Mouse (Mus musculus): ENCODE measurements at regions not wholly inside any gene's neighbourhood (a gene's known extent, or its start where the extent isn't known, plus 50 kb on each side); places are given as distances from the start of the nearest gene placed in this dataset.

DNA sequence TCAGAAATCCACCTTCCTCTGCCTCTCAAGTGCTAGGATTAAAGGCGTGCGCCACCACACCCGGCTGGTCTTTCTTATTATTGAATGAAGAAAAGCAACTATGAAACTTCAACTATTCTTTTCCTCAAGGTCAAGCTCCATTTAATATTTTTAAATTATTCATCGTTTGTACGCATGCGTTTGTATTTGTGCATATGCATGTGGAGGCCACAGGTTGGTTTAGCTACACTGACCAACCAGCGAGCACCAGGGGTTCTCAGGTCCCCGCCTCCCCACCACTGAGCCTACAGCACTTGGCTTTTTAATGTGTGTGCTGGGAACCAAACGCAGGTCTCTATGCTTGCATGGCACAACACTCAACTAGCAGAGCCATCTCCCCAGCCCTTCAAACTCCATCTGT lies 51.0 kb upstream of the Tmem252 start:
- DNase-seq = no peak

DNA sequence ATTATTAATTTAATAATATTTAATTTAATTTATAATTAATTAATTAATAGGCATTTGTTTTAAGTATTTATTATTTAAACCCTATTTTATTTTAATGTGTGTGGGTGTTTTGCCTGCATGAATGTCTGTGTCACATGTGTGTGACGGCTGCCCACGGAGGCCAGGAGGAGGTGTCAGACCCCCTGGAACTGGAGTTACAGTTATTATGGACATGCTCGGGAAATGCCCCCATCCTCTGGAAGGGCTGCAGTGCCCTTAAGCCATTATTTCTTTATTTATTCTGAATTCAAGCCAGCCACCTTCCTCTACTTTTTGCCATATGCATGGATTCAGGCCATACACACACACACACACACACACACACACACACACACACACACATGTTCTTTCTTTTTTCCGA lies 51.5 kb upstream of the Tmem252 start:
- DNase-seq = no peak

DNA sequence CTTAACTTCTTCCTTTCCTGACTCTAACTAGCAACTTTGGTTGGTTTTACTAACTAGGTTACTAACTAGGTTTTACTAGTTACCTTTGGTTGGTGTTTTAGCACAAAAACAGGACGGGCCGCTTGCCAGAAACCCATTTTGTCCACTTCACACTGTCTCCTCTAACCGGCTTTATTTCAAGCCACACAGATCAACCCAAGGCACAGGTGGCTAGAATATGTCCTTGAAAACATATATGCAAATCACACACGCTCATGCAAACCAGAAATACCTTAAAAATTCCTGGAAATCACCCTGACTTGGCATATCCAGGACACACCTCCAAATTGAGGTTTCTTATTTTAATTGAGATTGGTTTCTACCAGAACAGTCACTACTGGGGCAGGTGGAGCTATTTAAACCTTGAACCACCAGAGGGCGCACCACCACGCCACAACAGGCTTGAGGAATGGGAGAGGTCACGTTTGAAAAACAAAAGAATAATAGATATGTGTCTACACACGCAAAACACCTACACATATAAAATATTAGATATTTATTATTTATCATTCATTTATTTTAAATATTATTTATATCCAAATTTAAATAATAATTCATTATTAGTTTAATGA lies 52.1 kb upstream of the Tmem252 start:
- peak; percentile 71 to 84 for DNase-seq

DNA sequence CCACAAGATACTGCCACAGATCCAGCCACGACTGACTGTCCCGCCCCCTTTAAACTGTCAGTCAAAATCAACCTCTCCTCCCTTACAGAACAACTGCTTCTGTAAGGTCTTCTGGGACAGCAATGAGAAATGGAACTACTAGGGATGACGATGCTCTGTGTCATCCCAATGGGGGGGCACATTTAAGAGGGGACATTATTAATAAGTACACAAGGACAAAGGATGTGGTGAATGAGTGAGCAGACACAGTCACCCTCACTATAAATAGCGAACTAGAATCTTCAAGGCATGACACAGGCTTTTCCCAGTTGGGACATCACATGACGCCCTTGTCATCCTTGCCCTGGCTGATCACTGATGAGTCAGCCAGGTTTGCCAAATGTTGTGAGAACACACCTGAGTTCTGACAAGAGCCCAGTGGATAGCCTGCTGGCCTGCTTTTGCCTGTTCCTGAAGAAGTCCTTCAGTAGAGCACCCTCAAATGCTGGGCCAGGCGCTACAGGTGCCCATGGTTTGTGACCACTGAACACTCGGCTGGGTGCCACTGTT lies 58.0 kb upstream of the Tmem252 start:
- peak; percentile 40 to 62 for DNase-seq

DNA sequence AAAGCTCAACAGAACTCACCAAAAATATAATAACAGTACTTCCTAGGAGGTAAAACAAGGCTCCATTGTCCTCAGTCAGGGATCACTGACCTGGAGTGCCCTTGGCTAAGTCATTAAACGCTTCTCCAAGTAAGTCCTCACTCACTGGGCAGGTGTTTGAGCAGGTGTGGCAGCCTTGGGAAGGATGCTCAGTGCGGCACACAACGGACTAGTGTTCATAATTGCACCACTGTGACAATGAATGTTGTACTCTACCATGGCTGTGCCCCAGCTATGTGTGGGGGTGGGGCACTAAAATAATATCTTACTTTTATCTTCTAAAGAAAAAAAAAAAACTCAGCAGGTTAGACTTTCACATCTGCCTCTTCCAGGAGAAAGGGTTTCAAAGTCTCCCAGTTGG lies 52.2 kb upstream of the Pip5k1b start:
- DNase-seq = no peak

DNA sequence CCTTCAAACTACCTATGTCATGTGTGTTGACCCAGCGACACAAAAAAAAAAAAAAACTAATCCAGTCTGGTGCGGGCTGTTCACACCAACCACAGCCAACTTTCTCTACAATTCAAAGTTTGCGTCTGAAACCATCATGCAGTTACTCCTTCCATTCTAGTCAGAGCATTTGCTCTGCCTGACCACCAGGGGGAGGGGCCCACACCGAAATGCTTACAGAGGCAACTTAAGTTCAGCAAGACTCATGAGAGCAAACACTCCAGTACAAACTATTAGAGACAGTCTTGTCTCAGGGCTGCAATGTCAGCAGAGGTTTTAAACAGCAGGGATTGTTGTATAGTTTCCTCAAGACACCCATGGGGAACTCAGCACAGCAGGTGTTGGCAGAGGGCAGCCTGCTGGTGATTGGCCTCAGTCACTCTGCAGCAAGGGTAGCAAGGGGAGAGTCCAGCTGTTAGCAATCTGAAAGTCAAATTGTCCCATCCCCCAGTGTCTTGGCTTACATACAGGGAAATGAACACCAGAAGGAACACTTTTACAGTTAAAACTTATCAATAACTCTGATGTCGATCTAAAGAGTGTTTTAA lies 50.8 kb upstream of the Pip5k1b start:
- DNase-seq = peak; percentile 20 to 44
